Mouse (Mus musculus) brown adipose tissue, adult 24 weeks (tissue): ENCODE measurements around the gene Pth1r. TPM values are rescaled to one million over a fixed set of nuclear protein-coding genes. Genes with fewer than 3 reads are reported as not detected.

Experiments
- H3K27ac ChIP-seq: fragments of 200-500 bp; replicated peaks from 2 replicates; pipeline ENCODE4 v1.5.1; 2012; ENCODE audit warnings: low read depth, mild to moderate bottlenecking, low read length
- H3K4me1 ChIP-seq: fragments of 200-500 bp; 2 replicates; pipeline ENCODE4 v1.6.1; 2012; ENCODE audit warnings: low read length, mixed read lengths; ENCODE audit not compliant: control insufficient read depth, insufficient read depth, insufficient read length
- H3K4me3 ChIP-seq: fragments of 200-500 bp; 2 replicates; pipeline ENCODE4 v1.5.1; 2012; ENCODE audit warnings: low read depth, mild to moderate bottlenecking, low read length, moderate library complexity; ENCODE audit not compliant: insufficient read depth
- polyA plus RNA-seq: library from polyadenylated mRNA; stranded (reverse); fragments of >200 nt; gene quantifications from 2 replicates; pipeline ENCODE4 v1.2.4, GENCODE M21; 2012; ENCODE audit not compliant: missing spikeins, insufficient read depth, insufficient read length

Gene Pth1r
- polyA plus RNA-seq, 1 experiment = 25.4 TPM

GRCm38 (mm10) chr9:110739961-110740360, 7.0 kb downstream of the Pth1r start:
- Histone ChIP-seq H3K4me1 (no peaks in the 10 kb centered on the region), H3K4me3 (no peak overlapping the region), H3K27ac (no peak overlapping the region)

- Histone ChIP-seq H3K27ac (no peak overlapping the region), H3K4me3 (no peak overlapping the region), H3K4me1 (peaks cover 3% of the 10 kb centered on the region; the same call in 1 of the 2 replicates)
Measured at GRCm38 (mm10) chr9:110738054-110738453, 8.9 kb downstream of the Pth1r start.

- Histone ChIP-seq H3K4me3 (no peak overlapping the region), H3K27ac (no peak overlapping the region), H3K4me1 (peaks cover 3% of the 10 kb centered on the region; the same call in 1 of the 2 replicates)
Measured at GRCm38 (mm10) chr9:110736362-110736761, 10.6 kb downstream of the Pth1r start.

- peaks cover 3% of the 10 kb centered on the region; the same call in 1 of the 2 replicates for H3K4me1 ChIP-seq
- no peak overlapping the region for H3K4me3 ChIP-seq
- H3K27ac ChIP-seq = no peak overlapping the region
Measured at GRCm38 (mm10) chr9:110734154-110734553, 12.8 kb downstream of the Pth1r start.

GRCm38 (mm10) chr9:110733102-110733501, 13.8 kb downstream of the Pth1r start:
- peak overlapping the region; percentile 51 for H3K4me3 ChIP-seq
- peaks cover 3% of the 10 kb centered on the region; the same call in 1 of the 2 replicates for H3K4me1 ChIP-seq
- peak overlapping the region; percentile 55 for H3K27ac ChIP-seq

- Histone ChIP-seq H3K4me1 (peaks cover 3% of the 10 kb centered on the region; the same call in 1 of the 2 replicates), H3K4me3 (peak overlapping the region; percentile 51), H3K27ac (peak overlapping the region; percentile 55)
Measured at GRCm38 (mm10) chr9:110732623-110733022, 14.3 kb downstream of the Pth1r start.

- no peak overlapping the region for H3K27ac ChIP-seq
- H3K4me1 ChIP-seq = peaks cover 3% of the 10 kb centered on the region; the same call in 1 of the 2 replicates
- no peak overlapping the region for H3K4me3 ChIP-seq
Measured at GRCm38 (mm10) chr9:110731859-110732258, 15.1 kb downstream of the Pth1r start.

- H3K4me1 ChIP-seq = peaks cover 3% of the 10 kb centered on the region; the same call in 1 of the 2 replicates
- no peak overlapping the region for H3K27ac ChIP-seq
- H3K4me3 ChIP-seq = no peak overlapping the region
Measured at GRCm38 (mm10) chr9:110729841-110730240, 17.1 kb downstream of the Pth1r start.

- Histone ChIP-seq H3K4me1 (no peaks in the 10 kb centered on the region), H3K4me3 (no peak overlapping the region), H3K27ac (no peak overlapping the region)
Measured at GRCm38 (mm10) chr9:110726867-110727266, 20.1 kb downstream of the Pth1r start.

- Histone ChIP-seq H3K27ac (no peak overlapping the region), H3K4me1 (no peaks in the 10 kb centered on the region), H3K4me3 (no peak overlapping the region)
Measured at GRCm38 (mm10) chr9:110725721-110726135, 21.2 kb downstream of the Pth1r start.

GRCm38 (mm10) chr9:110722060-110722459, 24.9 kb downstream of the Pth1r start:
- Histone ChIP-seq H3K27ac (no peak overlapping the region), H3K4me1 (no peaks in the 10 kb centered on the region), H3K4me3 (no peak overlapping the region)

- Histone ChIP-seq H3K27ac (no peak overlapping the region), H3K4me3 (no peak overlapping the region), H3K4me1 (no peaks in the 10 kb centered on the region)
Measured at GRCm38 (mm10) chr9:110719977-110720376, 27.0 kb downstream of the Pth1r start.

GRCm38 (mm10) chr9:110718810-110719209, 28.1 kb downstream of the Pth1r start:
- Histone ChIP-seq H3K4me3 (no peak overlapping the region), H3K4me1 (no peaks in the 10 kb centered on the region)

GRCm38 (mm10) chr9:110718071-110718470, 28.9 kb downstream of the Pth1r start:
- no peak overlapping the region for H3K4me3 ChIP-seq
- H3K27ac ChIP-seq = no peak overlapping the region
- H3K4me1 ChIP-seq = no peaks in the 10 kb centered on the region

More at GRCm38 (mm10) chr9:110718810-110719209, 28.1 kb downstream of the Pth1r start:
- H3K27ac ChIP-seq = no peak overlapping the region

- Histone ChIP-seq H3K4me1 (no peaks in the 10 kb centered on the region), H3K27ac (no peak overlapping the region), H3K4me3 (no peak overlapping the region)
Measured at GRCm38 (mm10) chr9:110716775-110717174, 30.2 kb downstream of the Pth1r start.

GRCm38 (mm10) chr9:110715426-110715825, 31.5 kb downstream of the Pth1r start:
- Histone ChIP-seq H3K4me3 (no peak overlapping the region), H3K27ac (no peak overlapping the region), H3K4me1 (0 out of 2 replicates have a peak, but pooled peaks cover under 1% of the 10 kb centered on the region)
